Mouse (Mus musculus): ENCODE measurements around the gene Gm28053. TPM values are rescaled to one million over a fixed set of nuclear protein-coding genes. Genes with fewer than 3 reads are reported as not detected.

Gm28053 gene
- polyA plus RNA-seq (2015; fragmentation: Nextera tagmentation; extraction: Ambion mirVana) = 2.3 and 5.2 TPM in 2 replicates

GRCm38 (mm10) chr6:48718455-48718854 is at the start of gene Gm28053, which contains the start of gene Gimap7:
Gene Gm28053, plus strand, starts transcription at chr6:48718607.
Gene Gimap7, plus strand, starts transcription at chr6:48718621.
- no peaks in the 10 kb centered on the region for H3K4me1 ChIP-seq (ENCODE audit: control insufficient read depth, insufficient read depth, low read length)
- WGBS = 50% methylated on average over 2 of the region's 2 CpGs
- no peaks in the 10 kb centered on the region for H3K27me3 ChIP-seq (ENCODE audit: control insufficient read depth, insufficient read depth, low read length)
- H3K27ac ChIP-seq (ENCODE audit: low read length) = no peak within 1 kb of the TSS
- H3K9me3 ChIP-seq (replicated peaks; ENCODE audit: control insufficient read depth, low read length) = no peaks in the 10 kb centered on the region
- H3K9ac ChIP-seq (ENCODE audit: low read length) = no peak within 1 kb of the TSS
- no peak within 1 kb of the TSS for H3K4me2 ChIP-seq (ENCODE audit: low read depth, low read length)
- H3K4me3 ChIP-seq (ENCODE audit: low read length) = no peak within 1 kb of the TSS
- ATAC-seq (replicated peaks; ENCODE audit: extremely low read depth, insufficient read depth, low FRiP score) = 0 out of 2 replicates have a peak, but pooled peaks have one; percentile 52
- H3K36me3 ChIP-seq (ENCODE audit: control insufficient read depth, insufficient read depth) = no peaks in the 10 kb centered on the region

DNA sequence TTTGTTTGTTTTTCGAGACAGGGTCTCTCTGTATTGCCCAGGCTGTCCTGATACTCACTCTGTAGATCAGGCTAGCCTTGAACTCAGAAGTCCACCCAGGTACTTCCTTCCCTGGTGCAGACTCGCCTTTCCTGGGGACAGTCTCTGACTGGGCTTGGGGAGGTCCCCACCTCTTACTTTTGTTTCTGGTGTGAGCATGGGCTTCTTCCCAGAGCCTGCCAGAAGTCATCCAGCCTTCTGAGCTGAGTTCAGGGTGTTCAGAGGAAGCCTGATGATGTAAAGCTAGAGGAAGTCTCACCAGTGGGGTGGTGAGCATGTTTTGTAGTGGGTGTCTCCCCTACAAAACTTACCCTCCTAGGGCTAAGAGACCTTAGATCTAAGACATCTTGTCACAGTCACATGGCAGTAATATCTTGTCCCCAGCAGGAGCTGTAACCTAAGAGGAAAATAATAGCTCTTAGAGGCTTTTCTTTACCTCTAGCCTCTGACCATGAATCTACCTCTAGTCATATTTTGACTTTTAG is 48.9 kb upstream of the Gm28053 start:
- H3K27ac ChIP-seq (ENCODE audit: low read length) = no peak overlapping the region
- no peaks in the 10 kb centered on the region for H3K27me3 ChIP-seq (ENCODE audit: control insufficient read depth, insufficient read depth, low read length)
- no peaks in the 10 kb centered on the region for H3K4me1 ChIP-seq (ENCODE audit: control insufficient read depth, insufficient read depth, low read length)
- no peaks in the 10 kb centered on the region for H3K9me3 ChIP-seq (replicated peaks; ENCODE audit: control insufficient read depth, low read length)
- H3K36me3 ChIP-seq (ENCODE audit: control insufficient read depth, insufficient read depth) = no peaks in the 10 kb centered on the region
- no peak for ATAC-seq (replicated peaks; ENCODE audit: extremely low read depth, insufficient read depth, low FRiP score)
- no peak overlapping the region for H3K4me2 ChIP-seq (ENCODE audit: low read depth, low read length)
- no peak overlapping the region for H3K9ac ChIP-seq (ENCODE audit: low read length)
- WGBS = 54% methylated on average over 2 of the region's 2 CpGs
- no peak overlapping the region for H3K4me3 ChIP-seq (ENCODE audit: low read length)

DNA sequence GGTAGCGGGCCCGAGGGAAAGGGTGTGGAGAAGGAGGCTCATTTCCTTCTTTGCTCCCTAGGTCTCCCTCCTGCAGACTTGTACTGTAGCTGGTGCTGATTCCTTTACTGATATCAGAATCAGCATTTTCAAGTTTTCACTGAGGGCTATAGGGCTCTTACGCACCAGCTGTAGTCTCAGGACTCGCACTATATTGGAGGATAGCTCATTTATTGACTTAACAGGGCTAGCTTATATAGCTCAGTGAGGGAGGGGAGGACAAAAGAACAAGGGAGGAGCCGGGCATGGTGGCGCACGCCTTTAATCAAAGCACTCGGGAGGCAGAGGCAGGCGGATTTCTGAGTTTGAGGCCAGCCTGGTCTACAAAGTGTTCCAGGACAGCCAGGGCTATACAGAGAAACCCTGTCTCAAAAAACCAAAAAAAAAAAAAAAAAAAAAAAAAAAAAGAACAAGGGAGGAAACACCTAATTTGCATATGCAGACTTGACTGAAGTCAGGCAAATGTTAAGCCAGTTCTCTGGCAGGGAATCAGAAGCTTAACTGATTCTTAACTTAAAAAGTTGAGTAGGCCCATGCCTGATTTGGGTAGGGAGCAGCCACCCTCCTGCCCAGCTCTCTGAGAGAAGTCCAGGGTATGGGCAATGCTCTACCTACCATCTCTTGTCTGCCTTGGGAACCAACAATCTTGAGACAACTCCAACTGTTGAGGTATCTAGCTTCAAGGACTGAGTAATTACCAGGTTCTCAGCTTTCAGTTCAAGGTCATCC is 43.9 kb upstream of the Gm28053 start:
- no peaks in the 10 kb centered on the region; the same call in 1 of the 2 replicates for H3K36me3 ChIP-seq (ENCODE audit: control insufficient read depth, insufficient read depth)
- H3K27ac ChIP-seq (ENCODE audit: low read length) = no peak overlapping the region; the same call in 1 of the 2 replicates
- no peaks in the 10 kb centered on the region for H3K9me3 ChIP-seq (replicated peaks; ENCODE audit: control insufficient read depth, low read length)
- WGBS = 91% methylated on average over 9 of the region's 9 CpGs
- ATAC-seq (replicated peaks; ENCODE audit: extremely low read depth, insufficient read depth, low FRiP score) = no peak
- no peak overlapping the region for H3K4me2 ChIP-seq (ENCODE audit: low read depth, low read length)
- no peaks in the 10 kb centered on the region for H3K4me1 ChIP-seq (ENCODE audit: control insufficient read depth, insufficient read depth, low read length)
- no peaks in the 10 kb centered on the region for H3K27me3 ChIP-seq (ENCODE audit: control insufficient read depth, insufficient read depth, low read length)
- no peak overlapping the region for H3K4me3 ChIP-seq (ENCODE audit: low read length)
- no peak overlapping the region for H3K9ac ChIP-seq (ENCODE audit: low read length)

- Histone ChIP-seq H3K27me3 (ENCODE audit: control insufficient read depth, insufficient read depth, low read length) (no peaks in the 10 kb centered on the region), H3K4me2 (ENCODE audit: low read depth, low read length) (peak overlapping the region; percentile 48), H3K4me1 (ENCODE audit: control insufficient read depth, insufficient read depth, low read length) (no peaks in the 10 kb centered on the region), H3K4me3 (ENCODE audit: low read length) (peak overlapping the region; percentile 49), H3K27ac (ENCODE audit: low read length) (peak overlapping the region; percentile 29; the same call in 1 of the 2 replicates), H3K36me3 (ENCODE audit: control insufficient read depth, insufficient read depth) (no peaks in the 10 kb centered on the region; the same call in 1 of the 2 replicates), H3K9ac (ENCODE audit: low read length) (no peak overlapping the region; the same call in 1 of the 2 replicates), H3K9me3 (replicated peaks; ENCODE audit: control insufficient read depth, low read length) (no peaks in the 10 kb centered on the region)
- ATAC-seq (replicated peaks; ENCODE audit: extremely low read depth, insufficient read depth, low FRiP score) = no peak
- 45% methylated on average over 10 of the region's 10 CpGs for WGBS
Observed at GRCm38 (mm10) chr6:48675400-48675930, 42.9 kb upstream of the Gm28053 start.

DNA sequence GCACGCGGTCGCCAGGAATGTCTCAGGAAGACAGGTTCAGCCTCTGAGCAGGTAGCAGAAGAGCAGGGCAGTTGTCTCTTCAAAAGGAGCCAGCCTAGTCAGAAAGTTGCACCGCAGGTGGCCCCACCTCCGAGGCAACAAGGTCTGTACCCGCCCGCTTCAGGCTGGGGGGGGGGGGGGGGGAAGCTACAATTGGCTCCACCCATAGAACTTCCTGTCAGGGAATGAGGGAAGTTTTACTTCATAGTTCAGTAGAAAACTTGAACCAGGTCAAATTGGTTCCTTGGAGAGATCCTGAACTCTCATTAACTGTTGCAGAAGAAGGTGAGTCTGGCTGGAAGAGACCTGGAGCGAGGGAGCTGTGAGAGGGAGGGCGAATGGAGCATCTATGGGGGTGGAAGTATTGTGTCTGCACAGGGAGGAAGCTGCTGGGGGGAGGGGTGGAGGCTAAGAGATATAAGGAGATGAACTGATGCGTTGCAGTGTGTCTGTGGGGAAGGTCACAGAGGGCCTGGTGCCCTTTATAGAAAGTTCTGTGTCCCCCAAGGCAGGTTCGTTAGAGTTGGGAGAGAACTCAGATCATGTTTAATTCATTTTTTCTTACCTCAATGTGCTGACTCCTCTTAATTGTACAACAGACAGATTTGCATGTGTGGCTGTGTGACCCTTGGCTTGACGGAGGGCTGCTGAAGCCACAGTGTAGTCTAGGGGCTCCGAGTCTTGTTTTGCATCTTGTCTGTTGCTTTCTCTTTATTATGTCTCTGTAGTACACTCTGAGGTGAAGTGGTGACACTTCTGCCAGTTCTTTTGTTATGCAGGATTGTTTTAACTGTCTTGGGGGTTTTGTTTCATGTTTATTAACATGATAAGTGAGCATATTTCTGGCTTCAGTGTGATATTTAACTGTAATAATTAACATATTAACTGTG is 42.2 kb upstream of the Gm28053 start, which contains the start of gene Gimap9:
TSS of gene Gimap9 (plus strand) at position 199 of the 929 bp plus-strand sequence.
- peak within 1 kb of the TSS; percentile 48 for H3K4me2 ChIP-seq (ENCODE audit: low read depth, low read length)
- peak within 1 kb of the TSS; percentile 46 for H3K9ac ChIP-seq (ENCODE audit: low read length)
- no peaks in the 10 kb centered on the region; the same call in 1 of the 2 replicates for H3K36me3 ChIP-seq (ENCODE audit: control insufficient read depth, insufficient read depth)
- peak within 1 kb of the TSS; percentile 67; the same call in 1 of the 2 replicates for H3K27ac ChIP-seq (ENCODE audit: low read length)
- ATAC-seq (replicated peaks; ENCODE audit: extremely low read depth, insufficient read depth, low FRiP score) = peak; percentile 62; the same call in 1 of the 2 replicates
- no peaks in the 10 kb centered on the region for H3K9me3 ChIP-seq (replicated peaks; ENCODE audit: control insufficient read depth, low read length)
- 27% methylated on average over 13 of the region's 13 CpGs for WGBS
- H3K27me3 ChIP-seq (ENCODE audit: control insufficient read depth, insufficient read depth, low read length) = no peaks in the 10 kb centered on the region
- no peaks in the 10 kb centered on the region for H3K4me1 ChIP-seq (ENCODE audit: control insufficient read depth, insufficient read depth, low read length)
- peak within 1 kb of the TSS; percentile 49 for H3K4me3 ChIP-seq (ENCODE audit: low read length)

DNA sequence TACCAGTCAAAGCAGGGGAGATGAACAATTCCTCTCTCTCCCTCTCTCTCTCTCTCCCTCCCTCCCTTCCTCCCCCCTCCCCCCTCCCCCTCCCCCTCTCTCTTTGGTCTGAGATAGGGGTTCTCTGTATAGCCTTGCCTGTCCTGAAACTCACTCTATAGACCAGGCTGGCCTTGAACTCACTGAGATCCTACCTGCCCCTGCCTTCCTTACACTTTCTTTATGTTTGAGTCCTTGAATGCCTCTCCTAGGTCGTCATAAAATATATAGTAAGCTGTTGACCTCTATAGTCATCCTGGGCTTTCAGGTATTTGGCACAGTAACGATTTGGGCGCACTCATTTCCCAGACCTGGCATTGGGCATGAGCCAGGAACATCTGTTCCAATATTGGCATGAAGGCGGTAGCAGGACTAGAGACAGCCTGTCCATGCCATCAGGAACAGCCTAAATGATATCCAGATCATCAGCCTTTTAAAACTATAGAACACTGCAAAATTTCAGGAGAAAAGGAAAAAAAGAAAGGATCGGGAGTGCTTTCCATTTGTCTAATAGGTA is 41.5 kb upstream of the Gm28053 start:
- H3K4me3 ChIP-seq (ENCODE audit: low read length) = peak overlapping the region; percentile 49
- ATAC-seq (replicated peaks; ENCODE audit: extremely low read depth, insufficient read depth, low FRiP score) = no peak
- WGBS = 78% methylated on average over 5 of the region's 5 CpGs

GRCm38 (mm10) chr6:48677492-48678345 is 40.7 kb upstream of the Gm28053 start:
- Histone ChIP-seq H3K36me3 (ENCODE audit: control insufficient read depth, insufficient read depth) (no peaks in the 10 kb centered on the region; the same call in 1 of the 2 replicates), H3K4me2 (ENCODE audit: low read depth, low read length) (peak overlapping the region; percentile 48), H3K9ac (ENCODE audit: low read length) (0 out of 2 replicates have a peak overlapping the region, but pooled peaks have one; percentile 20), H3K27ac (ENCODE audit: low read length) (no peak overlapping the region), H3K4me1 (ENCODE audit: control insufficient read depth, insufficient read depth, low read length) (no peaks in the 10 kb centered on the region), H3K27me3 (ENCODE audit: control insufficient read depth, insufficient read depth, low read length) (no peaks in the 10 kb centered on the region), H3K4me3 (ENCODE audit: low read length) (peak overlapping the region; percentile 49), H3K9me3 (replicated peaks; ENCODE audit: control insufficient read depth, low read length) (no peaks in the 10 kb centered on the region)
- 85% methylated on average over 17 of the region's 17 CpGs for WGBS
- ATAC-seq (replicated peaks; ENCODE audit: extremely low read depth, insufficient read depth, low FRiP score) = no peak

More for the DNA sequence above, 41.5 kb upstream of the Gm28053 start:
- no peak overlapping the region for H3K27ac ChIP-seq (ENCODE audit: low read length)
- peak overlapping the region; percentile 46; the same call in 1 of the 2 replicates for H3K9ac ChIP-seq (ENCODE audit: low read length)
- H3K27me3 ChIP-seq (ENCODE audit: control insufficient read depth, insufficient read depth, low read length) = no peaks in the 10 kb centered on the region
- H3K36me3 ChIP-seq (ENCODE audit: control insufficient read depth, insufficient read depth) = no peaks in the 10 kb centered on the region; the same call in 1 of the 2 replicates
- no peaks in the 10 kb centered on the region for H3K9me3 ChIP-seq (replicated peaks; ENCODE audit: control insufficient read depth, low read length)
- H3K4me2 ChIP-seq (ENCODE audit: low read depth, low read length) = peak overlapping the region; percentile 48
- H3K4me1 ChIP-seq (ENCODE audit: control insufficient read depth, insufficient read depth, low read length) = no peaks in the 10 kb centered on the region

Measured in heart, embryonic 16.5 days (tissue).